Mouse (Mus musculus) brain, embryonic 14.5 days (tissue): Measurements from ENCODE around the gene Gm10972. TPM values are rescaled to one million over a fixed set of nuclear protein-coding genes. Genes with fewer than 3 reads are reported as not detected.
A peak's percentile ranks its signal among the peaks of the same experiment; 100 is the strongest.
"Not testable (repeated sequence)": the region's sequence is repeated elsewhere in the genome, so short reads cannot be mapped to it uniquely, and the experiment has no call there.

Experiments used
- DNase-seq: peaks from one replicate; pipeline ENCODE4 v3.0.0-alpha.2; 2011; ENCODE audit warnings: low read depth
- CTCF ChIP-seq: fragments of 200-500 bp; IDR thresholded peaks from 2 replicates; pipeline ENCODE4 v1.5.1; 2012; ENCODE audit warnings: inconsistent platforms, mild to moderate bottlenecking, moderate library complexity, borderline replicate concordance; ENCODE audit not compliant: insufficient read depth, insufficient read length; ENCODE audit errors: extremely low read depth
- POLR2A ChIP-seq: fragments of 200-500 bp; IDR thresholded peaks from 2 replicates; pipeline ENCODE4 v1.6.1; 2012; ENCODE audit warnings: mild to moderate bottlenecking, inconsistent platforms, borderline replicate concordance; ENCODE audit not compliant: poor library complexity, insufficient read depth, insufficient read length, severe bottlenecking; ENCODE audit errors: extremely low read depth
- polyA plus RNA-seq: library from polyadenylated mRNA; depleted of rRNA; stranded (reverse); fragments of >200 nt; gene quantifications from 2 replicates; pipeline ENCODE4 v1.2.3, GENCODE M21; 2012

Gene Gm10972
- polyA plus RNA-seq, 1 experiment: not detected

DNA sequence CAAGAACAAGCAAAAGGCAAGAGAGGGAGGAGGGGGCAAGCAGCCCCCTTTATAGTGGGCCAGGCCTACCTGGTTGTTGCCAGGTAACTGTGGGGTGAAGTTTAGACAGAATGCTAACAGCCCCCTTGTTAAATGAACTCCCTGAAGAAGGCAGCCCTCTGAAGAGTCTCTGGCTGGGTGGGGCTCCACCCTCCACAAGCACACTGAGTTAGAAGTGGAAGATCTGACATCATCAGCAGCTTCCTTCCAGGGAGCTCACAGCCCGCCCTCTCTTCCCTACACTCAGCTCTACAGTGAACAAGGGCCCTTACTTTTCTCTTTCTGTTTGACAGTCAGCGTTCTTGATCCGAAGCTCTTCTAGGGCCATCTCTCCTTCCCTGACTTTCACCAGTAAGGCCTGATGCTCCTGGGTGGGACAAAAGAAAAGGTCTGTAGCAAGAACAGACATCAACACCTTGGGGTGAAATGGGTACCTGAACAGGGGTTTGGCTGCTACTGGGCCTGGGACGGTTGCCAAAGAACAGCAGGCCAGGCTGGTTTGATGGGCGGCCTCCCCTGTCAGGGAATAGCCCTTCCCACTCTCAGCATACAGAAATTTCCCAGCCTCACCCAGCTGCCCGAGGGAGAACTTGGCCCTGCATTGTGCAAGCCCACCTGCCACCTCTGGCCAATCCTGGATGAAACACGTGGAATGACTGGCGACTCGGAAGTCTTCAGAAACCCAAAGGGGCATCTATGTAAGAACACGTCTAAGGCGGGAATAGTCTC is 21.0 kb upstream of the Gm10972 start:
- no peak for DNase-seq
- TF ChIP-seq CTCF (no peak), POLR2A (no peak)

DNA sequence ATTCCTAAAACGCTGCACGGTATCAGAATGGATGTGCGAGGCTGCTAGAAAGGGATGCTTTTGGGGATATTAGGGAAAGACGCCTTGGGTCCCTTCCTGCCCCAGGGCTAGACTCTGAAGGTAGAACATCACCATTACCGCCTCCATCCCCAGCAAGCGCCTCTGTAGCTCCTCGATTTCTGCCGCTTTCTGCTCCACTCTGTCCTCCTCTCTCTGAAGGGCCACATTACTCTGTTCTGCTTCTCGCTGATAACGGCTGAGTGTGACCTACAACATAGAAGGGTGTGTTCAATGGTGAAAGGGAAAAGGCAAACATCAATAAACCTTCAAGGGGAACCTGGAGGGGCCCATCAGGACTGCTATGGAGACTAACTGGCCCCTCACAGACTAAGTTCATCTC is 20.4 kb upstream of the Gm10972 start:
- no peak for TF ChIP-seq CTCF
- TF ChIP-seq POLR2A: no peak
- DNase-seq: no peak

DNA sequence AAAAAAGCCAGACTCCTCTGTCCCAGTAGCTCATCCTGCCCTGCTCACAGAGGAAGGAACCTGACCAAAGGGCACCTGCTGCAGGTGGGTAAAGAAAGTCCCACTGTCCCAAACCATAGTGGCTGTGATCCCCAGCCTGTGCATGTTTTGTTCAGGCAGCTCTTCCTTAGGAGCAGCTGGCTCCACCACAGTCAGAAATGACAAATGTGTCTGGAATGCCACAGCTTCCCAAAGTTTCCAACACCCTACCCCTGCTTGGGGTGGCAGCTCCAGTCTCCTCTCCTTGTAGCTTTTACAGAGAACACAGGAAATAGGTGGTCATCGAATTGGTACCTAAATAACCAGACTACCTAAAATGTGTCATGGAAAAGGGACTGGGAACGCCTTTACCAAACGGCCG is 18.6 kb upstream of the Gm10972 start:
- DNase-seq: no peak

DNA sequence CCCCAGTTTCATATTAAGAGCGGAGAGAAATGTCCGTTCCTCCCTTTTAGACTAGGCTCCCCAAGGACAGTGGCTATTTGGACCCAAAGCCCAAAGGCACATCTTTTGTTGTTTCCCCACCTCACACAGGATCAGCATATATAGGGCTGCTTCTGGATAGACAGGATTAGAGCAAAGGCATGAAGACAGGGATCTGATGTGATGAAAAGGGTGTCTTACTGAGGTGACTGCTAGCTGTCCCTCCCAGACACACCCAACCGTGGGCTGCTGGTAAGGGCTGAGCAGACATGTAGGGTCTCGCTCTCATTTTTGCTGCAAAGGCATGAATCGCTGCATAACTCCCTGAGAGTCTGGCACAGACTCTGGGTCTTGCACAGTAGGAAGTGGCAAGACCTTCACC is 14.2 kb upstream of the Gm10972 start:
- DNase-seq: no peak
- TF ChIP-seq POLR2A (no peak), CTCF (no peak)

More for the DNA sequence above, 18.6 kb upstream of the Gm10972 start:
- no peak for TF ChIP-seq CTCF
- TF ChIP-seq POLR2A: no peak

DNA sequence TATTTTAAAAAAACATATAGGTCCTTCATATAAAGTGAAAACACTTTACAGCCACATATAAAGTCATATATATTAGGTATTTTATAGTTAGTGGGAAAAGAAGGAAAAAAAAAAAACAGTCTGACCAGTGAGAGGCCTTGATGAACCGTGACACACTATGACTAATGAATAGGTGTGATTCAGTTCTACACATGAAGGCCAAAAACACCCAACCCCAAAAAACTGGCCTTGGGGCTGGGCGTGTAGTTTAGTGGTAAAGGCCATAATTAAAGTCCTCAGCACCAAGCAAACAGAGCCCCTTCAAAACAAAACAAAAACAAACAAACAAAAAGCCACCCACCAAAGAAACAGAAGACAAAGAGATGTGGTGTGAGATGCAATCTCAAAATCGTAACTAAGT is 13.0 kb upstream of the Gm10972 start:
- no peak for DNase-seq
- no peak for TF ChIP-seq POLR2A
- TF ChIP-seq CTCF: no peak

DNA sequence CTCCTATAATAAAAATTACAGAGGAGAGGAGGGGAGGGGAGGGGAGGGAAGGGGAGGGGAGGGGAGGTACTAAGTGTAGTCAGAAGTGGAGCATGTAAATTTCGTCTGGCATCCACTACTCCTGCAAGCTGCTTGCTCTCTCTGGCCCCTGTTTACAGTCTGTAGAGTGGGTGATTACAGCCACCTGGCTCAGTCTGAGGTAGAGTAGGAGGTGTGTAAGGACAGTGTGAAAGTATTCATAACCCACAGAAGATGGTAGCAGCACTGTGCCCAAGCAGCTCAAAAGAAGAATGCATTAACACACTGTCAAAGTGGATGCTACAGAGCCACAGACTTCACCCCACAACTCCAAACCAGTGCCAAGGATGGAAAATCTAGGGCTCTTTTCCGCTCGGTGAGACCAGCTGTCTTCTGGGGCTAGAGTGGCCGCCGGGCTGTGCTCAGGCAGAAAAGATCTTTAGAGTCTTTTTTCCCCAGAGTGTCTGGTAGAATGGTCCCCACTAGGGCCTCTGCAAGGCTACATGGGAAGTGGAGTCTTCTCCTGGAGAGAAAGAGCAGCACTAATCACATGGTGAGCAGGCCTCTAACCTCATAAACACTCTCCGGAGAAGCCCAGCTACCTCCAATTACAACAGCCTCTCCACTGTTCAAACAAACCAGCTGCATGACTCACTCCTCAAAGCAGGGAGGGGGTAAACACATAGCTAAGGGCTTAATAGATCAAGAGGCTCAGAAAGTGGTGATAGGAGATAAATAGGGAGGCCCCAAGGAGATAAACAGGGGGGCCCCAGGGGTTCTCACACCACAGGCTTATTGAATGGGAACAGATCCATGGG is 6.1 kb downstream of the Gm10972 start:
- TF ChIP-seq POLR2A: no peak
- no peak for TF ChIP-seq CTCF
- peak; percentile 46 for DNase-seq

DNA sequence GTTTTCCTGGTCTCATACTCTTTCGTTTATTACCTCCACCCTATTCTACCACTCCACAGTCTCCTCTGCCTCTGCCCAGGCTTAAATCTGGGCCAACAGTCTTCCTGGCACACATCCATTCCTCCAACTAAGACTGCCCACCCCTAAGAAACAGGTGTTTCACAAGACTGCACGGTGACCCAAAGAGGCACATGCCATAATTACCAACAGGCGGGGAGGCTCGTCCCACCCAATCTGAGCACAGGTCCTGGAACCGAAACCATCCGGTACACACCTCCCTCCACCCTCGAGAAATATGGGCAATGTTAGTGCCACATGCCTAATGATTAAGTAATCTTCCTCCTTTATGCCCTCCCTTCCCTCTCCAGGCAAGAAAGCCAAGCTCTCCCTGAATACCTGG is 7.5 kb downstream of the Gm10972 start:
- TF ChIP-seq POLR2A (no peak), CTCF (no peak)
- no peak for DNase-seq

DNA sequence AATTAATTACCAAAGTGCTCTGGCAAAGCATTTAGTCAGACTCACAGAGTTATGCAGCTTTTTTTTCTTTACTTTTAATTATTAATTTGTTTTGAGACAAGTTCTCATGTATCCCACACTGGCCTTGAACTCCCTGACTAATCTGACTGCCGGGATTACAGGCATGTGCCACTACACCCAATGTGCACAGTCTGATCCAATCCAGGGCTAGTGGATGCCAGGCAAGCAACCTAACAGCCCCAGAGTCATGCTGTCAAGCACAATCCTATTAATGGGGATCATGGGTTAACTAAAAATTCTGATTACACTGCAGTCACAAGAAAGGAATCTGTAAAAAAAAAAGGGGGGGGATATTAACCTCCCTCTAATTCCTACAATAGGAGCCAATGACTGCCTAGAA is 11.1 kb downstream of the Gm10972 start:
- not testable (repeated sequence) for DNase-seq

DNA sequence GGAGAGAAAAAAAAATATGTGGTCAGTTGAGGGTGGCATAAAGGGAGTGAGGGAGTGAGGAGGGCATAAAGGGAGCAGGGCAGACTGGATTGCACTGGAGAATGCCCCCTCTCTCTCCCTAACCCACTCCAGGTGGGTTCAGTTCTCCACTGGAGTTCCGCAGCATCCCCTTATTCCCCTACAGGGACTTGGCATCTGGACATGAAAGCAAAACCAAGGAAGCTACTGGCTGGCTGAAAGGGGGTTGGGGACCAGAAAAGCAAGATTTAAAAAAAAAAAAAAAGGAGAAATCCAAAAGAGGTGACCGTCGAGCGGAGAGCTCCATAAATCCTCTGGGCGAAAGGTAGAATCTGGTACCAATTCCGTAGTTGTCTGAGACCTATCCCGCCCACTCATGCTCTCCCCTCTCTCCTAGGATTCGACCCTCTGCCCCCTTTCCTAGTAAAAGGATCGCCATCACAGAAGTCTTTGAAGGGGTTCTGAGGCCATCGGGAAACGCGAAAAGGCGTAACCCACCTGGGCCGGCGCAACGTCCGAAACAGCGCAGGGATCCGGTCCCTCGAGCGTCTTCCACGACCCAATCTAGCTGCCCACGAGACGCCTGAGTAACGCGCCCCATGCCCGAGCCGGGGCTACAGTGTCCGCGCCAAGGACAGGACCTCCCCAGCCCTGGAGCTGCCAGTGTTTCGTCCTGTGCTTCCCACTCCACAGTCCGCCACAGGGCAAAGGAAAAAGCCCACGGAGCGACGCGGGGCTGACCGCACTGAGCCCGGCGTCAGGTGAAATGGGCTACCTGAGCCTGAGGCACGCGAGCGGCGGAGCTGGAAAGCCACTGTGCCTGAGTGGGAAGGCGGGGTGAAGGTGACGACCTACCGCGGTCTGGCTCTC is 15.2 kb downstream of the Gm10972 start:
- DNase-seq: peak; percentile 7

DNA sequence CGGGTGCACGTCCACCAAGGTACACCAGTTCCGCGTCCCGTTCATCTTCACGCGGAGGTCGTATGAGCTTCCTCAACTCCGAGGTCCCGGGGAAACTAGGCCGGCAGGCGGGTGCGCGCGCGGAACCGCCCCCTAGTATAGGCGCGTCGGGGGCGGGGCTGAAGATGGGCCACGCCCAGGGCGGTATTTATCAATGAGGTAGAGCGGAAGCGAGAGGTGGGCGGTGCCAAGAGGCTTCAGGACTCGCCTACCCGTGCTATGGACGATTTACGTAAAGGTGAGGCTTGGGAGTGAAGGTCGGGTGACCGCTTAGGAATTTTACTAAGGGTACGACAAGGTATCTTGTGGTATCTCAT is 15.8 kb downstream of the Gm10972 start, which contains the start of gene Tuft1:
TSS of gene Tuft1 (minus strand) at position 133 of the 356 bp plus-strand sequence.
- DNase-seq: not testable (repeated sequence)

DNA sequence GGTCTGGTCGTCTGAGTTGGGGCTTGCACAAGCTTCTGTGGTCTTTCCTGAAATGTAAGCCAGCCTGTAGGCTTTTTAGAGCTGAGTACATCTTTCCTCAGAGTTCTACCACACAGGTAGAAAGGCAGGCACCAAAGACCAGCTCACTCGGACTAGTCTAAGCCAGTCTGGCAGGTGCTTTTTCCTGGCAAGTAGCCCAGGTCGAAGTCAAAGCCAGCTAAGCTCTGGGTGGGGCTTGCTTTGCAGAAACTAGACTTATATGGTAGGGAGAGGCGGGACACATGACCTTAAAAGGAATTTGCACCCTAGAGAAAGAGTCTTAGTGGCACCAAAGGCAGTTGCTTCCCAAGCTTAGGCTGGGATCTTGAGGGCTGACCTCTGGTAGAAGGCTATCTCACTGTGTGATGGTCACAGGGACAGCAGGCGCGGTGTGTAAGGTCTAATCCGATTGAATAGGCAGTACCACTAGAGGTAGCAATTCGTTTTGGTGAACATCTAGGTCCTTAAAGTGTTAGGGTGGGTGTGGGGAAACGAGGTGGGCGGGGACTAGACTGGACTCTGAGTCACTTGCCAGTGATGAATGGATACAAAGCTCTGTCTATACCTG is 16.3 kb downstream of the Gm10972 start:
- DNase-seq: peak; percentile 28

DNA sequence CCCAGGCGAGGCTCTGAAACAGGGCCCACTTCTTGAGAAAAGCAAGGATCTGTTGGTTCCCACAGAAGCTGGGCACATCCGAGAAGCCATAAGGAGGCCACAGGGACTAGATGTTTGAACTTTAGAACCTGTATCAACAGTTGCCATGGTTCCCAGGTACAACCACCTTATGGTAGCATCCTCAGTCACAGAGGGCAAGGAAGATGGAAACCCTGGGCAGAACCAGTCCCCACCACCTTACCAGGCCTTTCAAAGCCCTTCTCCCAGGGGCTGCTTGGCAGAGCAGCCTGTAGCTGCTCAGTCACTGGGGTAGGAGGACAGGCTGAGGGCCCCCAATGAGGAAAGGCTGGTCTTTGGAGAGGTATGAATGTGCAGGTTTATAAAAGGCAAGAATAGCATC is 17.9 kb downstream of the Gm10972 start:
- not testable (repeated sequence) for DNase-seq

DNA sequence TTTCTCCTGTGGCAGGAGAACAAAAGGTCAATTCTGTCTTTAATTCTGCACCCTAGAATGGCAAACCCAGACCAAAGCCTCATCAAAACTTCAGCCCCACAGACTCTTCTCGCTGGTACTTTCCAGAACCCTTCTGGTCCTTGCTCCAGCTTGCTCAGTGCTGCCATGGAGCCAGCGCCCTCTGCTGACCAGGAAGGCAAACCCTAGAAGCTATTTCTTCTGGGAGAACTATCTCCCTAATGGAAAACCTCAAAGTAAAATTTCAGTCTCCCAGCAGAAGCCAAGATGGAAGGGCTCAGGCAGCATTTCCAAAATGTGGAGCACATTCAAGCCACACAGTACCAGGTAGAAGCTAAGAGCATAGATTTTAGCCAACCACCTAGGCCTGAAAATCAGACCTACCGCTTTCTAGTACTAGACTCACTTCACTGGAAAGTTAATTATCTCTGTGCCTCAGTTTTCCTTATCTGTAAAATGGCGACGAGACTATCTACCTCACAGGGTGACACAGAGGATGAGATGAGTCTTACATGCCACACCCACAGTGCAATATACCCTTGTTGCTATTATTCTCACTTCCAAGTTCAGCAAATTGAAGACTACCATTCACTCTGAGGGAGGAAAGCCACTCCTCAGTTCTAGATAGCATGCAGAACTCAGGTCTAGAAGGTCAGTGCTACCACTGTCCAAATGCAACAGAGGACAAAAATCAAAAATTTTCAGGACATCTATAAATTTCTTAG is 22.3 kb downstream of the Gm10972 start:
- not testable (repeated sequence) for DNase-seq

DNA sequence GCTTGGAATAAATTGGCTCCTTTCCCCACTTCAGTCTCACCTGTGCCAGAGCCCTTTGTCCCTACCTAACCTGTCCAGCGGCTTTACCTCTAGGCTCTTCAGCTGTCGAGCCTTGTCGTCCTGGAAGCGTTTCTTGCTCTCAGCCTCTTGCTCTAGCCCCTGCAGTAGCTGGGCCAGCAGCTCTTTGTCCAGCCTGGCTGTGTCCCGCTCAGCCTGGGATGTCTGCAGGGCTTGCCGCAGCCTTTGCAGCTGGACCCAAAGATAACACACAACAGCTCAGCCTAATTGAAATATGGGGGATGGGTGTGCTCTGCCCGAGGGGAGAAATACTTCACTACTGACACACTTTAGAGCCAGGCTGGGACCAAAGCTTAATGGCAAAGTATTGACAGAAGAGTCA is 23.0 kb downstream of the Gm10972 start:
- DNase-seq: not testable (repeated sequence)

DNA sequence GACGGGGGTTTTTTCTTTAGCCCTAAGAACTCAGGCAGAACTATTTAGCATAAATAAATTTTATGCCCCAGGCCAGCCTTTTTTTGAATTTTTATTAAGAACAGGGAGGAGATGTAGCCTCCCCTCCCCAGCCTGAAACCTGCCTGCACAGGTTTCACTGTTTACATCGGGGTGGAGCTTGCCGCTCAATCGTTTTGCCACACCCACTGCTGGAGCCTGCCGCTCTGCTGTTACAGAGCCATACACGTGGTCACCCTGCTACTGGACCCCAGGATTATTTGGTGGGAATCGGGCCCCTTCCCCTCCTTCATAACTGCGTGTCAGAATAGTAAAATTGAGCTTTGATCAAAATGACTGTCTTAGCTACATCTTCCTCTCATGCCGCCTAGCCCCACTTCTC is 32.2 kb downstream of the Gm10972 start:
- DNase-seq: not testable (repeated sequence)
